18 mouse cellular contexts compared by ENCODE assay signal in the genomic region with DNA sequence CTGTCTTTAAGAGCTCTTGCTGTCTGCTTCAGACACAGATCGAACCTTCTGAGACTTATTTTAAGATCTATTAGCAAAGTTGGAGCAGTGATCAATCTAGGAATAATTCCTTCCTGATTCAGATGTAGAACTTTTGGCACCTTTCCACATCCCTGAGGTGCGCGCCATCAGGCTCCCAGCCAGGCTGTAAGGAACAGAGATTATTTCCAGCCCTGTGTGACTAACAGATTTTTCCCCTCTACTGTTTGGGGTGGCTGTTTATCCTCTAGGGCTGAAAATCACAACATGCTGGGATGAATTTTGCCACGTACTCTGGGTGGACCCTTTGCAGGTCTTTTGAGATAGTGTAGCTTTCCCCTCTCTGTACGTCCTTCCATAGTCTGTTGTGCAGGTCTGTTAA.
DNase-seq lines count a peak whose midpoint lies in the region; ATAC-seq lines count a peak whose summit lies in the region.
"Had no signal": no experiment of that assay in that cellular context is flagged by ENCODE, and none has a peak within 500 bp of the region (broad histone marks: within the 10 kb centered on the region; RNA-seq: fewer than 3 reads in every experiment).

No protein-coding gene starts in this region.

- H3K9ac ChIP-seq in kidney, embryonic 16.5 days (replicated peaks; ENCODE audit: low read length): no peak overlapping the region
- H3K9ac ChIP-seq in forebrain, embryonic 12.5 days: no peak overlapping the region
- H3K9ac ChIP-seq: forebrain, embryonic 15.5 days; neural tube, embryonic 13.5 days had no signal

- no peaks in the 10 kb centered on the region for H3K9me3 ChIP-seq in kidney, embryonic 16.5 days (ENCODE audit: low read length)
- H3K9me3 ChIP-seq in forebrain, embryonic 12.5 days: no peaks in the 10 kb centered on the region
- H3K9me3 ChIP-seq: forebrain, embryonic 15.5 days; G1E; neural tube, embryonic 13.5 days had no signal

- no peak overlapping the region for H3K4me3 ChIP-seq in kidney, embryonic 16.5 days (ENCODE audit: low read length)
- no peak overlapping the region for H3K4me3 ChIP-seq in forebrain, embryonic 12.5 days (replicated peaks)
- H3K4me3 ChIP-seq: forebrain, embryonic 15.5 days; neural tube, embryonic 13.5 days had no signal

- DNase-seq in heart, postnatal 4 days: peak; percentile 17
- DNase-seq in heart, adult 9 months (ENCODE audit: low spot score in 2 of 2): no peak
- peak; percentile 68 for DNase-seq in NIH3T3 (ENCODE audit: low read depth)
- DNase-seq in cerebellum, adult 11 months: peak; percentile 57
- peak; percentile 54 to 69 for DNase-seq in cerebellum, postnatal 14 days
- DNase-seq: adrenal gland, adult 2 months; kidney, postnatal 10 days; lung, adult 18-20 months; spleen, adult 18-20 months; thymus, adult 18-20 months had no signal

- 0 out of 2 replicates have a peak, but pooled peaks cover 5% of the 10 kb centered on the region for H3K36me3 ChIP-seq in kidney, embryonic 16.5 days (ENCODE audit: insufficient read depth, low read length)
- H3K36me3 ChIP-seq in forebrain, embryonic 12.5 days (replicated peaks): no peaks in the 10 kb centered on the region
- H3K36me3 ChIP-seq: forebrain, embryonic 15.5 days had no signal

- no peak overlapping the region for H3K4me2 ChIP-seq in kidney, embryonic 16.5 days (replicated peaks; ENCODE audit: low read depth, low read length)
- H3K4me2 ChIP-seq in forebrain, embryonic 12.5 days: no peak overlapping the region
- H3K4me2 ChIP-seq: forebrain, embryonic 15.5 days; neural tube, embryonic 13.5 days had no signal

- no peaks in the 10 kb centered on the region for H3K4me1 ChIP-seq in kidney, embryonic 16.5 days (ENCODE audit: insufficient read depth, low read length)
- no peaks in the 10 kb centered on the region for H3K4me1 ChIP-seq in forebrain, embryonic 12.5 days

- no peak for ATAC-seq in kidney, embryonic 16.5 days (ENCODE audit: low FRiP score, low TSS enrichment)
- no peak for ATAC-seq in forebrain, embryonic 12.5 days (ENCODE audit: low FRiP score)
- ATAC-seq: CD4-positive, CD25-positive, alpha-beta regulatory T cell, adult 4 months; forebrain, embryonic 15.5 days; hindbrain, embryonic 16.5 days; intestine, postnatal 0 days had no signal

- WGBS in kidney, embryonic 16.5 days: 81% methylated on average over 5 of the region's 5 CpGs
- 72% methylated on average over 5 of the region's 5 CpGs for WGBS in forebrain, embryonic 12.5 days

- H3K27me3 ChIP-seq in kidney, embryonic 16.5 days (ENCODE audit: insufficient read depth, low read length): no peaks in the 10 kb centered on the region
- no peaks in the 10 kb centered on the region for H3K27me3 ChIP-seq in forebrain, embryonic 12.5 days
- H3K27me3 ChIP-seq: forebrain, embryonic 15.5 days; neural tube, embryonic 13.5 days had no signal

- no peak overlapping the region for H3K27ac ChIP-seq in kidney, embryonic 16.5 days (ENCODE audit: low read length)
- no peak overlapping the region for H3K27ac ChIP-seq in forebrain, embryonic 12.5 days
- H3K27ac ChIP-seq: forebrain, embryonic 15.5 days; neural tube, embryonic 13.5 days had no signal

Comparison
In these comparisons a context has a peak if more than half of its experiments do, and no peak if none do; other contexts are left out.
1. DNase-seq: peak in heart, postnatal 4 days (single experiment), NIH3T3 (single experiment), cerebellum, adult 11 months (single experiment) and cerebellum, postnatal 14 days (2 of 2); none in heart, adult 9 months (0 of 2).